Mouse (Mus musculus): ENCODE data around the gene Gm9774.

The Gm9774 gene

DNA sequence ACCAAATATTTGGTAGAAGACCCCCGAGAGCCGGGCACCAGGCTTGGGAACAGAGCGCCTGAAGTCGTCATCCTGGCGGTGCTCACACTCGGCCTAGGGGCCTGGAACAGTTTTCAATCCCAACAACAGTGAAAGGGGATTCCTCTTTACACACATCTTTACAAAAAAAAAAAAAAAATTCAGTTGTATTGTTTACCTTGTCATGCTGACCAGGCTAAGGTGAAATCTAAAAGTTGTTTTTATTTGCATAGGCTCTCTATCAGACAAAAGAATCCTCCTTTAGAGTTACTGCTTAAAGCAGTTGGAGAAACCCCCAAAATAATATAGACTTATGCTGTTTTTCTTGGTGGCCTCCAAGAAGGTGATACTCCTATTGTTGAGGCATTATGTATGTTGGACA lies at the start of gene Gm9774:
Gene Gm9774, minus strand, starts transcription at position 101 of the 400 bp plus-strand sequence.
- no peak for DNase-seq (ENCODE audit: low spot score)

DNA sequence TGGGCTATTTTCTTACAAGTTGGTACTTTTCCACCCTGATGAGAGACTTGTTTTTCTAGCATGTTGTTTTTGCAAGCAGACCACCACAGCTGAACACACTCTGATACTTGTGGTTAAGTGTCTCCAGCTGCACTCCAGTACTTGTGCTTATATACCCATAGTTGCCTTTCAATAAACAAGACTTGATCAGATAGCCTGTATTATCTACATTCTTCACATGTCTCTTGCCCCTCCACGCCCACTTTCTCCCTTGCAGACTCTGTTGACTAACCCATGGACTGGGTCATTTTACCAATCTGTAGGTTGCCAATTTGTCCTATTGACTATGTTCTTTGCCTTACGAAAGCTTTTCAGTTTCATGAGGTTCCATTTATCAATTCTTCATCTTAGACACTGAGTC lies 40.9 kb upstream of the Gm9774 start:
- DNase-seq (ENCODE audit: low spot score): no peak

DNA sequence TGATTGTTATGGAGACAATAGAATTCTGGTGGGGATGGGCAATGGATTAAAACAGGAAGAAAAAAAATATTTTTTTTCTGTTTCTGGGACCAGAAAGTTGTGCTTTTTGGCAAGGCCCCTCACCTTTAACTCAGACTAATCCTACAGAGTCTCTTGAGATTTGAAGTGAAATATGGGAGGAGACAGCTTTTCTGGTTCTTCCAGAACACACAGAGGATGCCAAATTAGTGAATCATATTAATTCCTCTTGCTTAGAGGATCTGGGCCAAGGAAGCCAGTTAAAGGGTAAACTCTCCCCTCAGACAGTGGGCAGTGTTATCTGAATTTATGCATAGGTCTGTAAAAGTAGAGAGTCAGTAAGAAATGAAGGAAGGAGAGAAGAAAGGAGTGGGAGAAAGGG lies 38.2 kb upstream of the Gm9774 start:
- DNase-seq (ENCODE audit: low spot score): no peak

DNA sequence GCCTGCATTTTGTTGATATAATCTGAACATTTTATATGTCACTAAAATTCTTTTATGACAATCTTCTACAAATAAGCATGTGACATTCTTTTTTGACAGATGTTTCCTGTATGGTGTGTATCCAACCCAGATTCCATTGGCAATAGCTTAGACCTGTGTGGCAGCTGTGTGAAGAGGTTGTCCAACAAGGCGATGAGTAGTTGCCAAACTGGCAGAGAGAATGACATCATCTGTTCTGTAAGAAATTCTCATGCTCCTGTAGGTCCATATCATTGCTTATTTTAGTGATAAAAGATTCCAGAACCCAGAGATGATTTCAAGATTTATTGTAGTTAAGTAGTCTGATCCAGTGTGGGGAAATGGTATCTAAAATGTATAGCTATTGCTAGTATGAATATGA lies 37.4 kb upstream of the Gm9774 start:
- no peak for DNase-seq (ENCODE audit: low spot score)

DNA sequence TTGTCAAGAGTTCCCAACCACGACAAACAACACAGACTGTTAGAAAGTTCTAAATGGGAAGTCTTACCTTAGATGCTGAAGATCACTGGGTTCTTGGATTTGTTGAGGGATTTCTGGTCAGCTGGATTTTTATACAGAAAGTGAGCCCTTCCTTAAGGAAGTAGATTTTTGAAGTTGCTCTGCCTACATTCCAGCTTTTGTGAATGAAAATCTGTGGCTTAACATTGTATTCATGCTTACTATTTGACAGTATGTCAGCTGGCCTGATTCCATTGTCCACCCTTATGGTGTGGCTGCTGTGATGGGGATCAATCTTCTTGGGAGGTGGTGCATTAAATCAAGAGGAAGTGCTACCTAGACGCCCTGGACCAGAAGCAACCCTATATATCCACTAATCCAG lies 29.4 kb upstream of the Gm9774 start, which contains the start of gene Sprr3:
Gene Sprr3, minus strand, starts transcription at position 101 of the 400 bp plus-strand sequence.
- no peak for DNase-seq (ENCODE audit: low spot score)

DNA sequence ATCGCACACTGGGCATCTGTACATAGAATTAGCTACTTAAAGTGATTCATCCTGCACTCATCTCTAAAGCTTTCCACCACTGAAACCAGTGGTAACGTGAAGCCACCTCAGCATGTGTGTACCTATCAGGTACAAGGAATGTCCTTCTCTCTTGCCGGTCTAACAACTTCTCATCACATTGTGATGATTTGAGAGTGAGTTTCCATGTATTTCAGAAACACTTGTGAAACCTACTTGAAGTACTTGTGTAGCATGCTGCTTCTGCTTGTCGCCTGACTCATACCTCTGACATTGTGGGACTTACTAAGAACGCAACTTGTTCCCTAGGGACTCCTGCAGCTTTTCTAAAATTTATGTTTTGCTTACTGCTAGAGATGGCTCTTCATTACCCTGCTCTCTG lies 25.9 kb upstream of the Gm9774 start:
- no peak for DNase-seq (ENCODE audit: low spot score)

DNA sequence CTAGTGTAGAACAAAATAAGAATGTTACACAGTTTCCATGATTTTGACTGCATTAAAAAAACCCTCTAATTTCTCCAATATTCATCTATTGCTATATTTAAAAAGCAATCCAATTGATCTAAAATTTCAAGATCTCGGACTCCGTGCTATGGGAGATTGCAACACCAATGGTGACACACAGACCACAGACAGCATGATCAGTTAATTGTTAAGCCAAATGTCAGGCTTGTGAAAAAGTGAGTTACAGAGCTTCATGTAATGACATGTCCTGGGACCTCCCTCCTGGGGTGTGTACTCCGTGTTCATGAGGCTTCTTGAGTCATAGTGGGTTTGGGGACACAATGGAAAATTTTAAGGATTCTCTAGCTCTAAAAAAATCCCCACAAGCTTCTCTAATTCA lies 11.0 kb upstream of the Gm9774 start:
- no peak for DNase-seq (ENCODE audit: low spot score)

DNA sequence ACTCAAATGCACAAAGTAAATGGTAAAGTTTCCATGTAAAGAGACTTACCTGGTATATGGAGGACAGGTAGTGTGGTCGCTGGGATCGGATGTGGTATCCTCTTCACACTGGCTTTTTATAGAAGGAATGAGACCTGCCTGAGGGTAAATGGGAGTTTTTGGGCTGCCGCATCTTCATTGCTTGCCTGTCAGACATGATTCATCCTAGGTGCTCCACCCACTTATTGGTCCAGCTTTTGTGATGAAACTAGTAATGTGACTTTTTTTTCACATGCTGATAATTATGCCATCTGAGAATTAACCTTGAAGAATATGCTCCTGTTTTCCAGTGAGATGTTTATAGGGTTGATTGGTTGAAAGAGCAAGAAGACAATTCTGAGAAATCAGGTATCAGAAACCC lies 9.5 kb upstream of the Gm9774 start, which contains the start of gene Sprr1b:
Gene Sprr1b, minus strand, starts transcription at position 101 of the 400 bp plus-strand sequence.
- DNase-seq (ENCODE audit: low spot score): no peak

DNA sequence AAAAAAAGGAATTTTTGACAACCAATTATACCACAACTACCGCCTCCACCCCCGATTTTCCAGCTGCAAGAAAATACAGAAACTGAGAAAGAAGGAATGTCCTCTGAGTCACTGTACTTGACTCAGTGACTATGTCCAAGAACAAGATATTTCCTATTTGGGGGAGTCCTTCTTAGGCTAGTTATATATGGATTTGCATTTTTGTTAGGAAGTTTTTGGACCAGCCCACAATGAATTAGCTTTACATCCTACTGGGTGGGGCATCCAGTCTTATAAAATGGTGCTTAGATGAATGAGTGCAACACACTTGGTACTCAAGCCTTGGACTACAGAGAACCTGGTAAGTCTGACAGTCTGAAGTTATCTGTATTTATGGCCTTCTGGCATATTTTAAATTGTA lies 3.1 kb upstream of the Gm9774 start, which contains the start of gene Sprr2k:
Gene Sprr2k, plus strand, starts transcription at position 301 of the 400 bp plus-strand sequence.
- DNase-seq (ENCODE audit: low spot score): no peak

DNA sequence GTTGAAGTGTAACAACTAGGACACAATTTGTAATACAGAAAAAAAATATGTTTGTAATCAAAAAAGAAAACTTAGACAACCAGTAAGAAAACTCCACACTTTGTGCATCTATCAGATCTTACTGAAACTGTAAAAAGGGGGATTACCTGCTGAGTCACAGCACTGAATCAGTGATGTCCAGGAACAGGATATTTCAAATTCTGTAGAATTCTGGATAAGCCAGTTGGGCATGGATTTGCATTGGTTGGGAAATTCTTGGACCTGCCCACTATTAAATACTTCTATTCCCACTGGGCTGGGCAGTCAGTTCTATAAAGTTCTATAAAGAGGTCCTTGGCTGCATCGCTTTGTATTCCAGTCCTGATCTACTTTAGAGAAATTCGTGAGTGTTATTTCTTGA lies 11.4 kb downstream of the Gm9774 start, which contains the start of gene Sprr2j-ps:
Gene Sprr2j-ps, plus strand, starts transcription at position 301 of the 400 bp plus-strand sequence.
- DNase-seq (ENCODE audit: low spot score): no peak

DNA sequence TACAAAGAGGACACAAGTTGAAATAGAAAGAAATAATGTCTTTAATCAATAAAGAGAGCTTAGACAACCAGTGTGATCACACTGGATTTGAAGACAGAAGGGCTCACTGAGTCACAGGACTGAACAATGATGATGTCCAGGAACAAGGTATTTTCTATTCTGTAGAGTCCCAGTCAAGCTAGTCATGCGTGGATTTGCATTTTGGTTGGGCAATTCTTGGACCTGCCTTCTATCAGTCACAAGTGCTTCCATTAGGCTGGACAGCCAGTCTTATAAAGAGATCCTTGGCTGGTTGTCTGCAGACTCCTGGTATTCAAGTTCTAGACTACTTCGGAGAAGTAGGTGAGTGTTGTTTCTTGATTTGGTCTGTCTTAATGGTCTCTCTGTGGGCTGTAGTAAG lies 21.5 kb downstream of the Gm9774 start, which contains the start of gene Sprr2i:
Gene Sprr2i, plus strand, starts transcription at position 301 of the 400 bp plus-strand sequence.
- no peak for DNase-seq (ENCODE audit: low spot score)

DNA sequence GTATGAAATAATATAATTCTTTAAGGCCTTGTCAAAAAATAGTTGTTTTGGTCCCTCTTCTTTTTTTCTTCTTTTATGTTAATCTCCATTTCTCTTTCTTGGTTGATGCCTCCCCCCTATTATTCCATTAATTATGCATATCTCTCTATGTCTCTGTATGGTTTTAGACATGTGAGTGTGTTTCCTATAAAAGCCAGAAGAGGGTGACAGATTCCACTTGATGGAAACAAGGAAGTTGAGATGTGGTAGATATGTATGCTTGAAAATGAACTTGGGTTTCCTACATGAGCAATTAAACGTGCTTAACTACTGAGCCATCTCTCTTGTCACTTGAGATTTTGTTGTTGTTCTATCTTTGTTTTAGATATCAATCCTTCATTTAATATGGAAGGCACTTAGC lies 34.9 kb downstream of the Gm9774 start:
- no peak for DNase-seq (ENCODE audit: low spot score)

DNA sequence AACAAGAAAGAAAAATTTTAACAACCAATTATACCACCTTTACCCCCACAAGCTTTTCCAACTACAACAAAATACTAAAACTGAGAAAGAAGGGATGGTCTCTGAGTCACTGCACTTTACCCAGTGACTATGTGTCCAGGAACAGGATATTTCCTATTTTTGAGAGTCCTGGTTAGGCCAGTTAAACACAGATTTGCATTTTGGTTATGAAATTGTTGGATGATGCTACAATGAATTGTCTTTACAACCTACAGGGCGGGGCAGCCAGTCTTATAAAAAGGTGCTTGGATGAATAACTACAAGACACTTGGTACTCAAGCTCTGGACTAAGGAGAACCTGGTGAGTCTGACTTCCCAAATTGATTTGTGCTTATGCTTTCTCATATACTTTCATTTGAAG lies 43.8 kb downstream of the Gm9774 start, which contains the start of gene Sprr2h:
Gene Sprr2h, plus strand, starts transcription at position 301 of the 400 bp plus-strand sequence.
- DNase-seq (ENCODE audit: low spot score): no peak
